Mouse (Mus musculus) ES-E14 (cell line): ENCODE results near the gene Mt2. TPM values are rescaled to one million over a fixed set of nuclear protein-coding genes. Genes with fewer than 3 reads are reported as not detected.

ENCODE experiments used
- DNase-seq: peaks from one replicate; pipeline ENCODE4 v3.0.0-alpha.2; 2013; ENCODE audit warnings: low read depth, low spot score
- H3K27ac ChIP-seq: 2 replicates; pipeline ENCODE4 v1.5.1; 2012; ENCODE audit warnings: low read depth, mild to moderate bottlenecking, low read length, moderate library complexity, mixed read lengths; ENCODE audit not compliant: poor library complexity, insufficient read depth, severe bottlenecking
- H3K36me3 ChIP-seq: 2 replicates; pipeline ENCODE4 v1.6.1; 2012; ENCODE audit warnings: mild to moderate bottlenecking, low read length, moderate library complexity, mixed read lengths; ENCODE audit not compliant: control insufficient read depth, poor library complexity, insufficient read depth, severe bottlenecking
- H3K4me1 ChIP-seq, 2 experiments: fragments of 150-350 bp in 1 of 2; sonication (generic) in 1 of 2; 2 replicates each; pipeline ENCODE4 v1.6.1; 2012; ENCODE audit warnings: low read length in 2 of 2, mild to moderate bottlenecking in 1 of 2, mixed read lengths in 1 of 2; ENCODE audit not compliant: control insufficient read depth in 2 of 2, insufficient read depth in 2 of 2, poor library complexity in 1 of 2
- H3K4me3 ChIP-seq, 2 experiments: fragments of 150-350 bp in 1 of 2; sonication (generic) in 1 of 2; 2 replicates each; pipeline ENCODE4 v1.5.1; 2012; ENCODE audit warnings: low read length in 2 of 2, low read depth in 1 of 2, mild to moderate bottlenecking in 1 of 2, mixed read lengths in 1 of 2; ENCODE audit not compliant: insufficient read depth in 1 of 2, poor library complexity in 1 of 2, severe bottlenecking in 1 of 2
- H3K9ac ChIP-seq: 2 replicates; pipeline ENCODE4 v1.6.1; 2012; ENCODE audit warnings: low read depth, mild to moderate bottlenecking, low read length, mixed read lengths; ENCODE audit not compliant: poor library complexity, insufficient read depth, severe bottlenecking
- H3K9me3 ChIP-seq: fragments of 150-350 bp; sonication (generic); 2 replicates; pipeline ENCODE4 v1.6.1; 2012; ENCODE audit warnings: low read depth, mild to moderate bottlenecking, low read length; ENCODE audit not compliant: control insufficient read depth, insufficient read depth
- CHD2 ChIP-seq: IDR thresholded peaks from 2 replicates; pipeline ENCODE4 v1.6.1; 2014; ENCODE audit warnings: mild to moderate bottlenecking, low read depth, low read length, inconsistent platforms
- HCFC1 ChIP-seq: IDR thresholded peaks from 2 replicates; pipeline ENCODE4 v1.6.1; 2012; ENCODE audit warnings: low read length, inconsistent platforms, borderline replicate concordance; ENCODE audit not compliant: insufficient read depth
- MAFK ChIP-seq: IDR thresholded peaks from 2 replicates; pipeline ENCODE4 v1.6.1; 2014; ENCODE audit warnings: mild to moderate bottlenecking, low read depth, low read length, inconsistent platforms; ENCODE audit not compliant: insufficient read depth
- ZC3H11A ChIP-seq: IDR thresholded peaks from 2 replicates; pipeline ENCODE4 v1.6.1; 2012; ENCODE audit warnings: low read depth, mild to moderate bottlenecking, inconsistent platforms, low read length, borderline replicate concordance
- ZNF384 ChIP-seq: IDR thresholded peaks from 2 replicates; pipeline ENCODE4 v1.6.1; 2012; ENCODE audit warnings: low read depth, low read length, inconsistent platforms
- in situ Hi-C, 2 experiments: fragments of 600-800 bp; cut with MboI; formaldehyde crosslinking; loops; one replicate each; pipeline ENCODE4 v1.15.1; 2025; ENCODE audit warnings: low sequenced_read_pairs in 2 of 2, inconsistent platforms in 1 of 2; ENCODE audit not compliant: unreplicated experiment in 2 of 2
- total RNA-seq: library from RNA; depleted of rRNA; stranded (reverse); fragments of 300-350 nt; gene quantifications from 2 replicates; pipeline ENCODE4 v1.2.3, GENCODE M21; 2012

Gene Mt2
- total RNA-seq, 1 experiment: 635 TPM

GRCm38 (mm10) chr8:94192926-94193325 is 20.5 kb downstream of the Mt2 start:
- Histone ChIP-seq H3K9ac (no peak overlapping the region), H3K36me3 (no peaks in the 10 kb centered on the region), H3K27ac (no peak overlapping the region), H3K4me1 (peaks cover 0 to 22% of the 10 kb centered on the region in 2 experiments; a peak in 3 of 4 replicates), H3K9me3 (no peaks in the 10 kb centered on the region), H3K4me3 (no peak overlapping the region)
- no peak for DNase-seq
- in situ Hi-C loops: no loop called here
- TF ChIP-seq ZC3H11A: no peak
- TF ChIP-seq MAFK: no peak
- TF ChIP-seq CHD2: no peak
- TF ChIP-seq HCFC1: no peak
- no peak for TF ChIP-seq ZNF384

DNA sequence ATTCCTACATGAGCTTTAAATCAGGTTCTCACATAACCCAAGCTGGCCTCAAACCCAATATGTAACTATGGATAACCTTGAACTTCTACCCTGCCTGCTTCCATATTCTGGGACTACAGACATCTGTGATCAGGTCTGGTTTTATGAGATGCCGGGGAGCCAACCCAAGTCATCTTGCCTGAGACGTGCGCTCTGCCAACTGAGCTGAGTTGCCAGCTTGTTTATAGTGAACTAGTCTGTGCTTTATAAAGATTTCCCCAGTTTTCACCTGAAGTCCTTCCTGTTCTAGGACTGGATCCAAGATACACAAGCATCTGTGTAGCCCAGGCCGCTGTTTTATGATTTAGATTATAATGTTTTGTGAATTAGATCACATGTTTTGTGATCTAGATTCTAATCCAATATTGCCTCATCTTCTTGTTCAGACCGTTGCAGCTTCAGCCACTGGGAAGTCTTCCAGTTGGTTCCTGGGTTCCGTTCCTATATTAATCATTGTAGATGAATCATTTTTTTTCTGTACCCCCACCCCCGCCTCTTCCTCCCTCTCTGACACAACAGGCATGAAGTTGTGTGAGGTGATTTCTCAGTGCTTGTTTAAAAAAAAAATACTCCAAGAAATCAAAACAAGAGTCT is 22.2 kb downstream of the Mt2 start:
- no peak overlapping the region for H3K4me3 ChIP-seq
- TF ChIP-seq CHD2 (no peak), HCFC1 (no peak), ZNF384 (no peak), ZC3H11A (no peak), MAFK (no peak)
- no peaks in the 10 kb centered on the region for H3K36me3 ChIP-seq
- no peak for DNase-seq
- in situ Hi-C loops: no loop called here
- peaks cover 0 to 22% of the 10 kb centered on the region in 2 experiments; a peak in 3 of 4 replicates for H3K4me1 ChIP-seq
- no peaks in the 10 kb centered on the region for H3K9me3 ChIP-seq
- no peak overlapping the region for H3K9ac ChIP-seq
- H3K27ac ChIP-seq: no peak overlapping the region

GRCm38 (mm10) chr8:94199202-94199869 is 26.9 kb downstream of the Mt2 start:
- no peaks in the 10 kb centered on the region for H3K36me3 ChIP-seq
- peak; percentile 98 for TF ChIP-seq ZC3H11A
- TF ChIP-seq ZNF384: no peak
- peak; percentile 75 for DNase-seq
- H3K27ac ChIP-seq: no peak overlapping the region
- in situ Hi-C loops: no loop called here
- no peak overlapping the region for H3K9ac ChIP-seq
- H3K9me3 ChIP-seq: no peaks in the 10 kb centered on the region
- H3K4me1 ChIP-seq: no peaks in the 10 kb centered on the region
- no peak overlapping the region for H3K4me3 ChIP-seq

GRCm38 (mm10) chr8:94204043-94204442 is 31.6 kb downstream of the Mt2 start:
- Histone ChIP-seq H3K4me3 (no peak overlapping the region), H3K9ac (no peak overlapping the region), H3K4me1 (no peaks in the 10 kb centered on the region), H3K9me3 (no peaks in the 10 kb centered on the region), H3K27ac (no peak overlapping the region), H3K36me3 (no peaks in the 10 kb centered on the region)
- in situ Hi-C loops: loop anchor here (10.0 to 25.0 kb wide), 4 partner anchors 542 to 1167 kb away; partner anchors contain the start of gene Ces1a (in 1 of the 2)
- no peak for TF ChIP-seq HCFC1
- no peak for TF ChIP-seq MAFK
- no peak for TF ChIP-seq ZC3H11A
- no peak for TF ChIP-seq CHD2
- TF ChIP-seq ZNF384: no peak
- DNase-seq: no peak
